Mouse (Mus musculus) c-Kit-positive CD71-negative TER-119-negative erythroid progenitor cells, embryonic 14.5 days (primary cell): ENCODE results near the gene 4933415A04Rik.

ENCODE experiments used
- DNase-seq: peaks from one replicate; pipeline ENCODE4 v3.0.0-alpha.2; 2013; ENCODE audit warnings: low read depth

4933415A04Rik gene

DNA sequence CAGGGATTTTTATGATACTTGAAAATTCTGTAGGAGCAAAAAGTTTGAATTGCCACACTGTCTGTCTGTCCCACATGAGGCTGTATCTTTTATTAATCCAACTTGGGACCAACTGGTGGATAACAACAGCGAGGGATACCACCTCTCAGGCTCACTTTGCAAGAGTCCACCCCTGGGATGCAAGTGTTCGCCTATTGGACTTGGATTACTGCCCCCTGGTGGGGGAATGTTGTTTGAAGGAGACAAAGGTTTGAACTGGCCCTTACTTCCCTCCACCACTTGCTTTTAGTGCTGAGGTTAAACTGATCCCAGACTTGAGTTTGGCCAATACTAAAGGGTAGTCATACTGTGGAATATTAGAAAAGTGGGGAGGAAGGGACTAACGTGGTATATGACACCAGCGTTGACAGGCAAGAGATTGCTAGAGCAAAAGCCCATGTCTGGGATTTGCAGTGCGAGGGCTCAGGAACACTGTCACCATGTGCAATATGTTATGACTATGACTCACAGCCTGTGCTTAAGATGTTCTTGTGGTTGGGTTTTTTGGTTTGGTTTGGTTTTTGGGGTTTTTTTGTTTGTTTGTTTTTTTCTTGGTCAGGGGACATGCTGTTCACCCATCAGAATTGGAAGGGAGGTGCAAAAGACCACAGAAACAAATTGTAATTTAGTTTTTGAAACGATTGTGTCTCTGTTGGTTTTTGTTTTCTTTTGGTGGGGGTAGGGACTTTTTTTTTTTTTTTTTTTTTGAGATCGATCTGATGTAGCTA lies at the start of gene 4933415A04Rik:
Gene 4933415A04Rik (plus strand): TSS at position 717 of the 767 bp plus-strand sequence.
- peak; percentile 73 for DNase-seq

DNA sequence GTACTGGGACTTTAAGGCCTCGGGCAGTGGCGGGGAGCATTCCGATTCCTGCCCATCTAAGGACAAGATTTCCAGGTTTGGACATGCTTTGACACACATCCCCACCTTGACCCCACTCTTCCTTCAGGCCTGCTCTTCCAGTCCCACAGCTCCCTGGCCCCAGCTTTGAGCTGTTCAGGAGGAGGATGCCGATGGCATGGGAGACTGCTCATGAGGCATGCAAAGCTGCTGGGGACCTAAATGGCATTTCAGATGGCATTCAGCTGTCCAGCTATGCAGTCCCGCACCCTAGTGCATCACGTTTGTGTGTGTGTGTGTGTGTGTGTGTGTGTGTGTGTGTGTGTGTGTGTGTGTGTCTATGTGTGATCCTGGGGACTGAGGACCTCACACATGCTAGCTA lies 49.8 kb upstream of the 4933415A04Rik start:
- no peak for DNase-seq

DNA sequence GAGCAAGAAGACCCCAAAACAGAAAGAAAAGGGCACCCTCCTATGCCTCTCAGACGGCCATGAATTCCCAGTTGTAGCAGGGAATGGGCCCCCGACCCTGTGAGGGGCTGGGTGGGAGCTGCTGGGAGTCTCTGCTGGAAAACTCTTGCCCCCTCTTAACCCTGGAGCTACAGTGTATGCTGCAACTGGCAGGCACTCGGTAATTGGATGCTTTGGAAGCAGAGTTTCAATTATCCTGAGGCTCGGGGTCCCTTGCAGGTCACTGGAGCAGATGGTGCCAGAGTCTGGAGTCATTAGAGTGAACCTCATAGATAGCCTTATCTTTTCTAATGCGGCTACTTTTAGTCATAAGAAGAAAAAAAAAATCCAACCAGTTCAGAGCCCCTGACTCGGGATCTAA lies 47.0 kb upstream of the 4933415A04Rik start:
- DNase-seq = no peak

DNA sequence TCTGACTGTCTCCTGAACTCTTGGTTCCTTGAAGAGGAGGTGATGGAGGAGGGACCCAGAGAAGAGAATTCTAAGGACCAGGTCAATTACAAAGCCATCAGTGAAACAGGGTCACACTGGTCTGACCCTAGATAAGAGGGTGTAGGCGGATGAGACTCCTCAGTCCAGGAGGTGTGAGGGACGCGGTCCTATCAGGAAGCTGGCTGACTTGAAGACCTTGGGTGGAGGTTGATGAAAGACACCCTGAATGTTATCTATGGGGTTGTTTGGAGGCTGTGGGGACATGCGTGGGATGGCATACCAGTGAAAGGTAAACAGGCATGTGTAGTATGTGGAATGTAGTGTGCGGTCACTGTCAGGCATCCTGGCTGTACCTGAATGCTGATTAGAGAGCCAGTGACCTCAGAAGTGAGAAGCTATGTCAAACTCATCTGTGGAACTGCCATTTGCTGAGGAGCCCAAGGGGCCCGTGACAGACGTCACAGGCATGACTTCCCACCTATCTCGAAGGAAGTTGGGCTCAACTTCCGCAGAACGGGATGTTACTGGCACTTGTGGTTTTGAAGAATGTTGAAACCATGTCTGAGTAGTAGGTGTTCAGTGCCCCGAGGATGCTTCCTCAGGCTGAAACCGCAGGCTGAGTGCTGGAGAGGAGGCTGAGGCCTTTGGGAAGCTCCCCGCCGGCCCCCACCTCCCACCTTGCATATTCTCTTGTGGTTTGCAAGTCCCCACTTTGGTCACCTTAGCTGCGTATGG lies 43.0 kb upstream of the 4933415A04Rik start:
- DNase-seq = peak; percentile 44

DNA sequence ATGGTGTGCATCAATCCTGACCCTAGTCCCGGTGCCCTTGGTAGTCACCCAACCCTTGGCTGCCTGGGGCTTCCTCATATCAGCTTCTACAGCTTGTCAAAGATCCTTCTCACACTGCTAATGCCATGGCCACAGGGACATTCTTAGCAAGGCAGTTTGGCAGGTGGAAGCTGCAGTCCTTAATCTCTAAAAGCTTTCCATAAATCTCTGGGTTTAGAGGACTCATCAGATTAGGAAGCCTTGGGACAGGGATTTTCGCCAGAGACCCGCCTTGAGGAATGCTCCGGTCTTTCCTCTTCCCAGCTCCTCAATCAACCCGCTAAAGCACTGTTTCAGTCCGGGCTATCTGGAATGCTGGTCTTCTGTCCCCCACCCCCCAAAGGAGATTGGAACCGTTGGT lies 42.0 kb upstream of the 4933415A04Rik start:
- DNase-seq = no peak

DNA sequence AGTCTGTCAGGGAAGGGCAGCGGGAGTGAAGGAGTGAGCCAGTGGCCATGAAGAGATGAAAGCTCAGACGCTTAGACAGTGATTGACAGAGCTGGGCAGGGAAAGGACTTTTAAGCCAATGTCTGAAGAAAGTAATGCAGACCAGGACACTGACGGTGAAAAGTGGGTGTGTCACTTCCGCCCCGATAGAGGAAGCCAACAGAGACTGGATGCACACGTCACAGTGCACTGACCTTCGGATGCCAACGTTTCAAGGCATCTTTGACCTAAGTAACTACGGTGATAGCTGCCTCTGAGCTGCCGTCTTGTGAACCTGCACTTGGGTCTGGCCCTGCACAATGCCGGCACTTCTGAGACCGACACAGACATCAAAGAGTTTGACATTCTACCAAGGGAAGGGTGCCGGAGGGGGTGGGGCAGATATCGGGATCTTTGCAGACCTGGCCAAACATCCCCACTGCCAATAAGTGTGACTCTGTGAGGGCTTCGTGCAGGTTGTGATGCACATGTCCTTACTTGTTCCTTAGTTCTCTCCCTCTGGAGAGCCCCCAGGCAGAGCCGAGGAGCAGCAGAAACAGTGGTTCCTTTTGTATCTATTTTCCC lies 40.9 kb upstream of the 4933415A04Rik start:
- no peak for DNase-seq

DNA sequence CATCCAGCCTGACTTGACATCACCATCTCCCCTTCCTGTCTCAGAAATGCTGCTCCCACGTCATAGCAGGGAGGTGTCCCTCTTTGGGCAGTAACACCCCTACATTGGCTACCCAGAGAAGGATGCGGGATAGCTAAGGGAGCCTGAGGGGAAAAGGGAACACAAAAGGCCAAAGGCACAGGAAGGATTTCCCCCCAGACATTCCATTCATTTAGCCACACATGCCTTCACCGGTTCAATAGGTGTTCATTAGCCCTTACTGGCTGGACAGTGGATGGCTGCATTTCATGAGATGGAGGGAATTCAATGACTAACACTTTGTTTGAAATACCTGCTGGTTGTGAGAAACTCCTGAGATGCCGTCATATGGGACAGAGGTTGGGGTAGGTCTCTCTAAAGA lies 40.2 kb upstream of the 4933415A04Rik start:
- no peak for DNase-seq

DNA sequence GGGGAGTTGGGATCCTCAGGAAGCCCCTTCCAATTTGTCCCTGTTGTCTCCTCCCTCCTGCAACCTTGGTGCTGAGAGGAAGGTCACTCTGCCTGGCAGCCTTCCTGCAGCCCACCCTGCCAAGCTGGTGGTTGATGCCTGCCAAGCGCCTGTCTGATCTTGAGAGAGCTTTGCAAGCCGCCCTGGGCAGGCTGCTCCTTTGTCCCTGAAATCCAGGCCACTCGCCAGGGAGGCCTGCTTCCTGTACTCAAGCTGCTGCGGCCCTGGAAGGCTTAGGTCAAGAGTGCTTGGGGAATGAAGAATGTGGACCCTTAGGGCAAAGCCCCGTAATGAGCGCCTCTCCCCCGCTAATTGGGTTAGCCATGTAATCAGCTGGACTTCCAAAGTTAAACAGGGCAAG lies 38.7 kb upstream of the 4933415A04Rik start:
- no peak for DNase-seq

DNA sequence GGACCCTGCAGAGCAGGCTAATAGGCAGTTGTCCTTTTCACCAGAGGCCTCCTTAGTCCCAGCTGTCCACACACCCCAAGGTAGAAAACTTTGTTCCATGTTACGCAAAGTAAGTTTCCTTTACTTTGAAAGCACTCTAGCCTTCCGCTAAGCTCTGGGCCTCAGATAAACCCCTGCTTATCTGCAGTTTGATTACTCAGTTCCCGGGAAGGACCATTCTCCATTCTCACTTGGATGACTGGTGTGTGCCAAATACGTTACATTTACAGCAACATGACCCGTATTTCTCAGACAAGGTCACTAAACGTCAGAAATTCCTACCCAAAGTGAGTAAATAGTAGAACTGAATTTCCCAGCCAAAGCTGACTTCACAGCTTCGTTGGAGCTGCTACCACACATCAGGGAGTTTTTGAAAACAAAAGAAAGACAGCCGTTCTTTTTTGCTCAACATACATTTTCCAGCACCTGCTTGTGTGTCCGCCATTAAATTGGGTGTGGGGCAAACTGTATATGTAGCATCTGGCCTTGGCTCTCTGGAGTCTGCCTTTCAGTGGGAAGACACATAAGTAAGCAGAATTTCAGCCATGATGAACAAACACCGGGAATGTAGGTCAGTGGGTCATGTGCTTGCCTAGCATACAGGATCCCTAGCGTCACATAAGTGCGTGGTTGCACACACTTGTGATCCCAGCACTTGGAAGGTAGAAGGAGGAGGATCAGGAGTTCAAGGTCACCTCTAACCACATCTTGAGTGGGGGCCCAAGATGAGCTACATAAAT lies 38.0 kb upstream of the 4933415A04Rik start:
- DNase-seq = no peak

DNA sequence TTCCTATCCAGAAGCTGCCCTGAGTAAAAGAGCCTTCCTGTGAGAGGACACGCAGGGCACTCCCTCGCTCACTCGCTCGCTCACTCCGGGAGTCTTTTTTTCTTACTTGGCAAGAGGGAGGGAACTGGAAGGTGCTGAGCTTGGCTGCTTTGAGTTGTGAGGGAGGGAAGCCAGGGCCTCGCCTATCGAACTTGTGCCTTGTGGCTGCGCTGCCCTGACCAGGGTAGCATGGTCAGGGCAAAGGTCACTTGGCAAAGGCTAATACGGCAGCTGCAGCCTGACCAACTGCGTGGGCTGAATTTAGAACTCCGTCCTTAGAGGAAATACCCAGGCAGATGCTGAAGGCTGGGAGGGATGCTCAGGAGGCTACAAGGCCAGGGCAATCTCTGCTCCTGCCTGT lies 37.1 kb upstream of the 4933415A04Rik start:
- no peak for DNase-seq

DNA sequence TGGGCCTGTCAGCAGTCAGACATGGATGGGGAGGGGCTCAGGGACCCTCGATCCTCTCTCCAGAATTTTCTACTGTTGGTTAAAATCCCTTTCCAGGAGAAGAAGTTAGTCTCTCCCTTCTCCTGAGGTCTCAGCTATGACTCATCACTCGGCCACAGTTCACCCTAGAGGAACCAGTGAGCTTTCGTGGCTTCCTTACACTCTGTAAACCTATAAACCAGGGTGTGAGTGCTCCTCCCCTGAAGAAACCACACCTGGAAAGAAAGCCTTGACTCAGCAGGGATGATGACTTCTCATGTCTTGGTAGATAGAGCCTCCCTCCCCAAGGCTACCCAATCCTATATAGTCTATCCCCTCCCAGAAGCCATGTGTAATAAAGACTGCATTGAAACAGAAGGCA lies 35.1 kb upstream of the 4933415A04Rik start:
- DNase-seq = no peak

DNA sequence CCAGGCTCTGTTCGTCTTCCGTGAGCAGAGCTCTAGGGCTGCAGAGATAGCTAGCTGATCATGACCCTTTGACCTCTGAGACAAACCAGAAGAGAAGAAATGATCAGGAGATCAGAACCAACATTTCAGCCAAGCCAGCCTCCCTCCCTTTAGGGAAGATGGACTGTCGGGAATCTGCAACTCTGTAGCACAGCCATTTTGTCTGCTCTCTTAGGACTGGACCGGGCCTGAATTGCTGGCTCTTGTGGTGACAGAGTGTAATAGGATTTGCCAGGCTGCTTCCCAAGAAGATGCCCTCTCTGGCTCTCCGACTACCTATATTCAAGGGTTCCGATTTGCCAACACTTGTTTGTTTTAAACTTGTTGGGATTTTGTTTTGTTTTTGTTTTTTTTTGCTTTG lies 34.2 kb upstream of the 4933415A04Rik start:
- no peak for DNase-seq

DNA sequence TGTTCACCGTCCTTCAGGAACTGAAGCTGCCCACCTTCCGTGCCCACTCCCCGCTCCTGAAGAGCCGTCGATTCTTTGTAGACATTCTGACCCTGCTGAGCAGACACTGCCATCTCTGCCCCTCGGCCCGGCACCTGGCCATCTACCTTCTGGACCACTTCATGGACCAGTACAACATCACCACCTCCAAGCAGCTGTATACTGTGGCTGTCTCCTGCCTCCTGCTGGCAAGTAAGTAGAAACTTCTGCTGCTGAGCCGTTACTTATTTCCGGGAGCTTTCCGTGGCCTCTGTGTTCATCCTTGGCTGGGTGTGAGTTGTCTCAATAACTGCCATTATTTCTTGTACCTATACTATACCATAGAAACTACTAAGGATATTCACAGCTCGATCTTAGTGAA lies 30.3 kb upstream of the 4933415A04Rik start:
- no peak for DNase-seq

DNA sequence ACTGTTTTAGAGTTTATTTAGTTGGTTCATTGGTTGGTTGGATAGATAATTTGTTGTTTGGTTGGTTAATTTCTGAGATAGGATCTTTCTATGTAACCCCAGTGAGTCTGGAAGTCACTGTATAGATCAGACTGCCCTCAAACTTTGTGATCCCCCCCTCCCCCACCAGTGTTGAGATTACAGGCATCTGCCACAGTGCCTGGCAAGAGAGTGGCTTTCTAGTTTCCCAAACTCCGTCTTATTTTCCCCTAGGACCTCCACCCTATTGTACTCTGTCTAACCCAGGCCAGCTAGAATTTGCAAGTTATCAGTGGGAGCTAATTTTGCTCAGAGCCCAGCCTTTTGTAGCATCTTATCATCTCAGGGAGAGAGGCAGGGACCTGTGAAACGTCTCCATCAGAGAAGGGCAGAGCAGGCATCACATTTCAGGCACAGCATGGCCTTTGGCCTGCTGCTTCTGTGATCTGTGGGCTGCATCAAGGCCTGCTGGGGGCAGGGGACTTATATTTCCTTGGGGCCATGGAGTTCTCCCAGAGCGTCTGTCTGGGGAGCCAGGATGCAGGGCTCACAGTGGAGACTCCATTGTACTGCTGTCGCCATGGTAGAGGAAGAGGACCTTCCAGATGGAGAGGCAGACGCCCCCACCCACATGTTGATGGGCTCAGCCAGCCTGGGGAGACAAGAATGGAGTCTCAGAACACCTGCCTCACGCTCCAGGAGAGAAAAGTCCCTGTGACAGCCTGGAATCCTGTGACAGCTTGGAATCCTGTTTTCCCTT lies 27.1 kb upstream of the 4933415A04Rik start:
- no peak for DNase-seq

DNA sequence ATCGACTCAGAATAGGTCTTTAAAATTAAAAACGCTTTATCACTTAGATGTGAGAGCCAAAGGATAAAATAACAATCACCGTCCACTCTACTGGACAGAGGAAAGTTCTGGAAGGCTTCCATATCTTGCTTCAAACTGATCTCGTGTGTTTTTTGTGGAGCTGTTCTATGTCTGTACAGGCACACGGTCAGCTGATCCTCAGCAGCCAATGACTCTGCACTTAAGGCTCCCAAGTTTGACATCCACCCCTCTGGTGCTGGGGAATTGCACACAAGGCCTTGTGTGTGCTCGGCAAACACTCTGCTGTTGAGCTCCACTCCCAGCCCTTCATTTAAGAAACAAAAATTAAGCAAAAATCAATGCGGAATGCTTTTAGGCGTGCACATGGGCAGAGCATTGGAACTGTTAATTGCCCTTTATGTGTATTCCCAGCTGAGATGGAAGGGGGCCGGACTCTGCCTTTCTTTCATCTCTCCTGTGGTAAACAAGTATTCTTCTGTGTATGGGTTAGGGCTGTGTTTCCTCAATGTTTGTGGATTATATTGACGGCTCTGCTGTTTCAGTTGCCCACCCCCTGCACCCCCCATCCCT lies 23.1 kb upstream of the 4933415A04Rik start:
- DNase-seq = no peak

DNA sequence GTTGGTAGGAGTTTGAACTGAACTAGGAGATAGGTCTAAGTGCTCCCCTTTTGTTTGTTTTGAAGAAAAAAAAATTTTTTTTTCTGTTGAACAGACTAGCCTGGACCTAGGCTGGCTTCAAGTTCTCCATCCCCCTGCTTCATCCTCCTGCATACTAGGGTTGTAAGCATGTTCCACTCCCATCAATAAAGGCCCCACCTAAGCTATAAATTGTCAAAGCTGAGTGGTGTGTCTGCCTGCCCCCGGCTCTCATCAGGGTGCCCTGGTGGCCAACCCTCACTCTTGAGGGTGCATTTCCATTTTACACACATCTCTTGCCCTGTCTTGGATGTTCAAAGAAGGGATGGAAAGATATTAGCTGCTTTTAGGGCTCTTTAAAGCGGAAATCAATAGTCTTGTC lies 21.4 kb upstream of the 4933415A04Rik start:
- DNase-seq = no peak

DNA sequence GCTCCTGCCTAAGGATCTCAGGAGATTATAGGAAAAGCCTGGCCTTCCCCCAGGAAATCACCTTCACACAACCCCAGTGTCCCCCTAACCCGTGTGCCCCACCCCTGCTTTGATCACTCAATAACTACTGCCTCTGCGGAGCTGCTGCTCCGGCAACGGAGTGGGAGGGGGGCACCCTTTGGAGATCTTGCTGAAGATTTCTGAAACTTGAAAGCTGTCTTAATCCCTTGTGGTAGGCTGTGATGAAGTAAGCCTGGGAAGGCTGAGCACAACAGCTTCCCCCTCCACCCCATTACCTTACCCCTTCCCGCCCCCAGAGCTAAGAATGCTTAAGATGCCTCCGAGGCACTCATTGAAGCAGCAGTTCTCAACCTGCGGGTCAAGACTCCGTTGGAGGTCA lies 21.0 kb upstream of the 4933415A04Rik start:
- no peak for DNase-seq

DNA sequence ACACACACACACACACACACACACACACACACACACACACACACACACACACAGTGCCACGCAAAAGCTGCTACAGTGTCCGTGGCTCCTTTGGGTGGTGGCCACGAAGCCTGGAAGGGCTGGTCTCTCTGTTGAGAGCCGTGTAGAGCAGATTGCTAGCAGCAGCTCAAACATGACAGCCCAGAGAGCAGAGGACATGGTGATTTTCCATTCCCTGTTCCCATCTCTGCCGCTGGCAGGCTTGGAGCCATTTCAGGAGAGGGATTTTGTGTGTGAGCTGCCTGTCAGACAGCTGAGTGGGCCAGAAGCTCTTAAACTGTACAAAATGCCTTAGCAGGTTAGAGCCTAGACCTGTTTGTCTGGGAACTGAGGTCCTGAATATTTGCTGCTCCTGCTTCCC lies 20.1 kb upstream of the 4933415A04Rik start:
- DNase-seq = no peak

DNA sequence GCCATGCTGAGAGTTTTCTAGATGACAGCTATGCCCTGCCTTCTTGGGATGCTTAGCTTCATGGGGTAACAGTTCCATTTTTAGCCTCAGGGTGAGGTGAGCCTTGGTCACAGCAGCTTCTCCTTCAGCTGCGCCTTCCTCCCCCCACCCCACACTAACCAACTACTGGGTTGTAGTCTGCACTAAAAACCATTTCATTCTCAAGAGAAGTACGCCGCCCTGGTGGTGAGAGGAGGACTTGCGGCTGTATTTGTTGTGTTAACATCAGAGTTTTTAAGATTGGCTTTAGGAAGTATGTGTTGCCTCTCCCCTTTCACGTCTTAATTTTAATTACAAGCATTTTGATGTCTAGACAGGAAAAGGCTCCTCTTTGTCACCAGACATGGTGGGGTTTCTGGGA lies 18.6 kb upstream of the 4933415A04Rik start:
- DNase-seq = no peak

DNA sequence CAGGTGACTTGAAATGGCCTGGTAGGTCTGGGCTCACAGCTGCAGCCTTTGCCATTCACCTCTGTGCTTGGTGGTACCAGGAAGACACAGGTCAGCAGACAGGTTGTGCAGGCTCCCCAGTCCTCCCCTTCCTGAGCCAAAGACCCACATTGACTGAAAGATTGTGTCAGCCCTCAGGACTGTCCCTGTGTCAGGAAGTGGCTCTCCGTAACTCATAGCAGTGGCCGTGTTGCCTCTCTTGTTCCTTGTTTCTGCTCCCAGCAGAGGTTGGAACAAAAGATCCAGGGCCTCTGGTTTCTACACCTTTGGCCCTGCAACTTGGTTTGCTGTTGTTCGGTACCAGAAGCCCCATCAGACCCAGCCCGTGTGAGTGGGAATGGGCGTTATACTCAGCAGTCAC lies 17.7 kb upstream of the 4933415A04Rik start:
- no peak for DNase-seq

DNA sequence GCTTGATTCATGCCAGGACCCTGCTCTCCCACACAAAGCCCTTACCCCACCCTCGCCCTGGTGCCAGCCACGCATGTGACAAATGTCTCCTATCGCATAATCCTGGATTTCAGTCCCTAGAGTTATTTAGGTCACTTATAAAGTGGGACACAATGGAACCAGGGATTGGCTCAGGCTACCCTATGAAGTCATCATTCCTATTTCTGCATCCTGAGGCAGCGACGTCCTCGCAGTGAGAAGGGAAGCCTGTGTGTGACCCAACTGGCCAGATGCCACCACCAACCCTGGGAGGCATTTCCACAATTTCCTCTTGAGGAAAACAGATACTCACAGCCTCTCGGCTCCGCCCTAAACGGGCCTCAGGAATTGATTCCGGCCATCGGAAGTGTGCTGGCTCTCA lies 17.2 kb upstream of the 4933415A04Rik start:
- no peak for DNase-seq
